Mouse (Mus musculus): Measurements from ENCODE around the gene Fgfr2.

DNA sequence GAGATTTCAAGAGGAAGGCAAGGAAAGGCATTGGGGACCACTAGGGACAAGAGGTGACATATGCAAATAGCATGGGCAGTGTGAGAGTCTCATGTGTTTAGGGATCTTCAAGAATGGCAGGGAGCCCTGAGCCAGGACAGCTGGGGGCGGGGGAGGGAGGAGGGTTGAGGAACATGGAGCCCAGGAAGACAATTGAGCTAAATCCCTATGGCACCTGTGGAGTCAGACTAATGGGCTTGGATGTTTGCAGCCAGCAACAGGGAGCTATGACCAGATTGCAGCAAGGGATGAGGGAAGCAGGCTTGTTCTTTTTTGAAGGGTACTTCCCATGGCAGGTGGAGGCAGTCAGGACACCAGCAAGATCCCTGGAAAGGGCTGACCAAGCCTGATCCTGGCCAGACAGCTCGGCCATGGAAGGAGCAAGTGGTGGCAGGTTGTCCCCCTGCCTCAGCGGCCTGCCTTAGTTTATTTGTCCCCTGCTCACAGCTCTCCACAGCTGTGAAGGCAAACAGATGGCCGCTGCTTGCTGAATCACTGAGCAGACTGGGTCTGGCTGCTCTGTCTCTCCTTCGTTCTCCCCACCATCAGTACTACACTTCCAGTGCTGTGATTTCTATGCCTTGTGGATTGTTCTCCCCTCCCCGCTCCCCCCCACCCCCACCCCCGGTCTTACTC, 737.6 kb downstream of the Fgfr2 start:
- no peak for TF ChIP-seq ZNF384 (IDR thresholded peaks at IDR 0.05; ENCODE audit: low read depth, low read length)
- no peak for TF ChIP-seq CHD2 (IDR thresholded peaks at IDR 0.05; ENCODE audit: low read depth, low read length)
- no peak for TF ChIP-seq MAFK (IDR thresholded peaks at IDR 0.05; ENCODE audit: insufficient read depth, low read depth, low read length)
- no peak for TF ChIP-seq ZC3H11A (IDR thresholded peaks at IDR 0.05; ENCODE audit: borderline replicate concordance, low read depth, low read length)
- TF ChIP-seq HCFC1 (IDR thresholded peaks at IDR 0.05; ENCODE audit: borderline replicate concordance, insufficient read depth, low read length), result no peak
